In the genomic region with DNA sequence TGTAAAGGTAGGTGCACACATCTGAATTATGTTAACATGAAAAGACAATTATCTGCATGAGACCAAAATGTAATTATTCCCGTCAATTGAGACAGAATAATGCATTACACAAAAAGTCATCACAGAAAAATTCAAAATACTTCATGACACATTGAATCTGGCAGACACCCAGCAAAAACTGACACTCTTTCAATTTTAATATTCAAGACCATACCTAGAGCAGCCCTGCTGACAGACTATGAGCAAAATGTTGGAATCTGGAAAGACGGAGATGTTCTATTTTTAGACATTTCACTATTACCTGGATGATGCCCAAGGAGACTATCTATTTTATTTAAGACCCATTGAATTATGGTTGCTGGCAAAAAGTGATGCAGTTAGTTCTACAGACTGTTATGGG, we compare ENCODE assay signal across 17 mouse cellular contexts.
"Had no signal": no experiment of that assay in that cellular context is flagged by ENCODE, and none has a peak within 500 bp of the region (broad histone marks: within the 10 kb centered on the region; RNA-seq: fewer than 3 reads in every experiment).

No protein-coding gene starts in this region.

- H3K9me3 ChIP-seq: limb, embryonic 13.5 days; liver, embryonic 13.5 days; midbrain, embryonic 15.5 days; neural tube, embryonic 13.5 days; stomach, embryonic 15.5 days had no signal

- H3K36me3 ChIP-seq: limb, embryonic 13.5 days; liver, embryonic 13.5 days; midbrain, embryonic 15.5 days; neural tube, embryonic 13.5 days; stomach, embryonic 15.5 days had no signal

- ATAC-seq: lung, postnatal 0 days; midbrain, embryonic 15.5 days had no signal

- H3K27ac ChIP-seq: limb, embryonic 13.5 days; liver, embryonic 13.5 days; macrophage; midbrain, embryonic 15.5 days; neural tube, embryonic 13.5 days; stomach, embryonic 15.5 days had no signal

- H3K4me3 ChIP-seq: limb, embryonic 13.5 days; liver, embryonic 13.5 days; midbrain, embryonic 15.5 days; myocyte; neural tube, embryonic 13.5 days; stomach, embryonic 15.5 days had no signal

- H3K27me3 ChIP-seq: limb, embryonic 13.5 days; liver, embryonic 13.5 days; midbrain, embryonic 15.5 days; neural tube, embryonic 13.5 days; stomach, embryonic 15.5 days had no signal

- H3K9ac ChIP-seq: limb, embryonic 13.5 days; liver, embryonic 13.5 days; lung, embryonic 14.5 days; midbrain, embryonic 15.5 days; neural tube, embryonic 13.5 days; stomach, embryonic 15.5 days had no signal

- H3K4me2 ChIP-seq: limb, embryonic 13.5 days; liver, embryonic 13.5 days; lung, embryonic 14.5 days; midbrain, embryonic 15.5 days; neural tube, embryonic 13.5 days; stomach, embryonic 15.5 days had no signal

- H3K4me1 ChIP-seq: limb, embryonic 13.5 days; liver, embryonic 13.5 days; midbrain, embryonic 15.5 days; neural tube, embryonic 13.5 days; stomach, embryonic 15.5 days had no signal

- DNase-seq: kidney, adult 8-10 months; kidney, postnatal 14 days; kidney, postnatal 4 days; left cerebral cortex, postnatal 4 days; liver, embryonic 13.5 days; lung, embryonic 14.5 days; retina, postnatal 1 day; right cerebral cortex, postnatal 25 days; spleen, adult 18-20 months; thymus, postnatal 25 days had no signal
